Mouse (Mus musculus): ENCODE results near the gene Mlana. TPM values are rescaled to one million over a fixed set of nuclear protein-coding genes. Genes with fewer than 3 reads are reported as not detected.

The Mlana gene
- total and polyA plus RNA-seq, 2 experiments from 2014 or later: 8.1 TPM; not detected in 1

DNA sequence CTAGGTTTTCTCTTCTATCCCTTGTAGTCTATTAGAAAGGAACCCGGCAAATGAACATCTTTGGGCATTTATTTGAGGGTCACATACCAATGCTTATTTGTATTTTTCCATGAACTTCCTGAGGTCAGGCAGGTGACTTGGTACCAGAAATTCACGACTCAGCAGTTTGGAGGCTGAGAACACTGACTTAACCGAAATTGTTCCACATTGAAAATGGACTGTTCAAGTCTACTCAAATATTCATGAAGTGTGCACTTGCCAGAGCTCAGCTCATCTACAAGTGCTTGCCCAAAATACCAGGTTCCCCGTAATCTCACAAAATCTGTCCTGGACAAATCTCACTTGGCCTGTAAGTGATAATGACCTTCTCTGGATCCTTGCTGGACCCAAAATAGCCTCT lies 41.6 kb upstream of the Mlana start:
- ATAC-seq (ENCODE audit: insufficient read depth, low read depth): no peak
- Histone ChIP-seq H3K27ac (ENCODE audit: low read depth) (no peak overlapping the region), H3K4me2 (ENCODE audit: low read depth, low read length) (no peak overlapping the region), H3K36me3 (replicated peaks; ENCODE audit: control insufficient read depth, insufficient read depth, low read length) (no peaks in the 10 kb centered on the region), H3K4me3 (ENCODE audit: low read depth, low read length) (no peak overlapping the region), H3K9me3 (replicated peaks; ENCODE audit: control insufficient read depth, low read length) (no peaks in the 10 kb centered on the region), H3K4me1 (ENCODE audit: control insufficient read depth, insufficient read depth) (no peaks in the 10 kb centered on the region), H3K27me3 (ENCODE audit: control insufficient read depth, insufficient read depth, low read length) (peaks cover 11% of the 10 kb centered on the region; the same call in 1 of the 2 replicates), H3K9ac (replicated peaks; ENCODE audit: low read depth, low read length) (no peak overlapping the region)
- TF ChIP-seq CTCF (IDR thresholded peaks at IDR 0.05; ENCODE audit: low read depth) (no peak), EP300 (IDR thresholded peaks at IDR 0.05; ENCODE audit: low read depth) (no peak)
- no peak for DNase-seq (ENCODE audit: low spot score)
- 74% methylated on average over 4 of the region's 4 CpGs for WGBS

DNA sequence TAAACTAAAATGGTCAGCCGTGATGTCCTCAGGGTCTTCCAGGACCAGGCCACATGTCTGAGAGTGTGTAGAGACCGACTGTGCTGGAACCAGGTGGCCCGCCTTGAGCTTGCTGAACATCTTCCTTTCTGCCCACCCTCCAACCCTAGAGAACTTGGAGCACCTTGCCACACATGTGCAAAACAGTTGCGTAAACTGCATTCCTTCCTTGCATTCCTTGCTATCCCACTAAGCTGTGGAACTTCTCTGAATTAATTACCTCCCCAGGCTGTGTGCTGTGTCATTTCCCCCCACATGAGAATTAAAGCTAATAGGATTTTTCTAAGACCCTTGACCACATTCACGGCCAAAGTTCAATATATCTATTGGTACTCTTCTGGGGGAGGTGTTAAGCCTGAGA lies 41.0 kb upstream of the Mlana start:
- no peak for ATAC-seq (ENCODE audit: insufficient read depth, low read depth)
- no peak overlapping the region for H3K27ac ChIP-seq (ENCODE audit: low read depth)
- DNase-seq (ENCODE audit: low spot score): no peak
- TF ChIP-seq EP300 (IDR thresholded peaks at IDR 0.05; ENCODE audit: low read depth) (no peak), CTCF (IDR thresholded peaks at IDR 0.05; ENCODE audit: low read depth) (no peak)
- H3K9me3 ChIP-seq (replicated peaks; ENCODE audit: control insufficient read depth, low read length): no peaks in the 10 kb centered on the region
- peaks cover 11% of the 10 kb centered on the region; the same call in 1 of the 2 replicates for H3K27me3 ChIP-seq (ENCODE audit: control insufficient read depth, insufficient read depth, low read length)
- no peak overlapping the region for H3K4me2 ChIP-seq (ENCODE audit: low read depth, low read length)
- WGBS: 77% methylated on average over 5 of the region's 5 CpGs
- no peak overlapping the region for H3K4me3 ChIP-seq (ENCODE audit: low read depth, low read length)
- H3K9ac ChIP-seq (replicated peaks; ENCODE audit: low read depth, low read length): no peak overlapping the region
- H3K4me1 ChIP-seq (ENCODE audit: control insufficient read depth, insufficient read depth): no peaks in the 10 kb centered on the region
- no peaks in the 10 kb centered on the region for H3K36me3 ChIP-seq (replicated peaks; ENCODE audit: control insufficient read depth, insufficient read depth, low read length)

DNA sequence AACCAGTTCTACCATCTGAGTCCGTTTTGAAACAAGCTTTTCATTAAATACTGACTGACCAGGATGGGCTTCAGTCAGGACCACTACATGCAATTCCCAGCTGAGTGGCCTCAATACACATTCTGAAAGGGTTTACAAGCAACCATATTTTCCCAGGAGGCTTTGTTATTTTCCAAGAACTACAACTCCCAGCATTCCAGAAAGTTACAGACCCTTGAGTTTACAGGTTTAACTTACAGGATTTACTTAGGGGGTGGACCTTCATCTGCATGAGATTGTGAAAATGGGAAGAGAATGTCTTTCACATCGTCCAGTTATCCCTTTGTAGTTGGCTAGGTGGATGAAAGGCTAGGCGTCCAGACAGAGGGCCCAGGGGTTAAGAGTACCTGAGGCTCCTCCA lies 40.6 kb upstream of the Mlana start:
- no peak for ATAC-seq (ENCODE audit: insufficient read depth, low read depth)
- 65% methylated on average over 3 of the region's 3 CpGs for WGBS
- Histone ChIP-seq H3K27ac (ENCODE audit: low read depth) (no peak overlapping the region), H3K36me3 (replicated peaks; ENCODE audit: control insufficient read depth, insufficient read depth, low read length) (no peaks in the 10 kb centered on the region), H3K9me3 (replicated peaks; ENCODE audit: control insufficient read depth, low read length) (no peaks in the 10 kb centered on the region), H3K4me2 (ENCODE audit: low read depth, low read length) (no peak overlapping the region), H3K27me3 (ENCODE audit: control insufficient read depth, insufficient read depth, low read length) (peaks cover 11% of the 10 kb centered on the region; the same call in 1 of the 2 replicates), H3K9ac (replicated peaks; ENCODE audit: low read depth, low read length) (no peak overlapping the region), H3K4me3 (ENCODE audit: low read depth, low read length) (no peak overlapping the region), H3K4me1 (ENCODE audit: control insufficient read depth, insufficient read depth) (peaks cover under 1% of the 10 kb centered on the region; the same call in 1 of the 2 replicates)
- DNase-seq (ENCODE audit: low spot score): no peak
- TF ChIP-seq CTCF (IDR thresholded peaks at IDR 0.05; ENCODE audit: low read depth): no peak

DNA sequence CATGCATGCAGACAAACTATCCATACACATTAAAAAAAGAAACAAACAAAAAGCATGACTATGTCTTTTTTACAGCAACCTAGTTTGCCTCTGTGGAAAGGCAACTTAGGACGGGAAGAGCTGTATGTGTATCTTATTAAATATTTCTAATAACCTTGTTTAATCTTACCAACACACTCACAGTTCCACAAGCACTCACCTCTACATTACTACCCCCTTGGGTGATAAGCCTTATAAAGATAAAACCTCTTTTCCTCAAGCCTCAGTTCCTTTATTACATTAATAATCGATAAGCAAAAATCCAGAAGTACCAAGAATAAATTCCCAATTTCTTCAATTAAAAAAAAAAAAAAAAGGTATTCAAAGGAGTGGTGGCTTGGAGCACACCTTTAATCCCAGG lies 40.1 kb upstream of the Mlana start:
- Histone ChIP-seq H3K27ac (ENCODE audit: low read depth) (no peak overlapping the region), H3K4me3 (ENCODE audit: low read depth, low read length) (no peak overlapping the region), H3K4me1 (ENCODE audit: control insufficient read depth, insufficient read depth) (peaks cover 6% of the 10 kb centered on the region; the same call in 1 of the 2 replicates), H3K36me3 (replicated peaks; ENCODE audit: control insufficient read depth, insufficient read depth, low read length) (no peaks in the 10 kb centered on the region), H3K27me3 (ENCODE audit: control insufficient read depth, insufficient read depth, low read length) (peaks cover 11% of the 10 kb centered on the region; the same call in 1 of the 2 replicates), H3K4me2 (ENCODE audit: low read depth, low read length) (no peak overlapping the region), H3K9me3 (replicated peaks; ENCODE audit: control insufficient read depth, low read length) (no peaks in the 10 kb centered on the region), H3K9ac (replicated peaks; ENCODE audit: low read depth, low read length) (no peak overlapping the region)
- 83% methylated on average over 2 of the region's 2 CpGs for WGBS
- no peak for DNase-seq (ENCODE audit: low spot score)
- TF ChIP-seq EP300 (IDR thresholded peaks at IDR 0.05; ENCODE audit: low read depth) (no peak), CTCF (IDR thresholded peaks at IDR 0.05; ENCODE audit: low read depth) (no peak)
- ATAC-seq (ENCODE audit: insufficient read depth, low read depth): no peak

DNA sequence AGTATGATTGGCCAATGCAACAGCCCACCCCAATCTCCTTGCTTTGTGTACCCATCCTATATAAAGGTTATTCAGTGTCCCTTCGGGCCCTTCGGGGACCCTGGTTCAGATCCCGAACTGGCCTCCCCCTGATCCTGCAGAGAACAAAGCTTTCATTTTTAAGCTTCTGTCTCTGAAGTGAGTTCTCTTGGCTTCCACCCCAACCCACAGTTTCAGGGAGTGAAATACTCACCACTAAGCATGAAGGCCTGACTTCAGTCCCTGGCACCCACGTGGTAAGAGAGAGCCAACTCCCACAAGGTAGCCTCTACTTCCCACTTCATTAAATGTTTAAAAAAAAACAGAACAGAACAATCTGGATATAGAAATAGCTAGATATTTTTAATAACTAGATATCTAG lies 38.8 kb upstream of the Mlana start:
- Histone ChIP-seq H3K4me3 (ENCODE audit: low read depth, low read length) (no peak overlapping the region), H3K27ac (ENCODE audit: low read depth) (no peak overlapping the region), H3K4me2 (ENCODE audit: low read depth, low read length) (no peak overlapping the region), H3K9ac (replicated peaks; ENCODE audit: low read depth, low read length) (no peak overlapping the region), H3K4me1 (ENCODE audit: control insufficient read depth, insufficient read depth) (peaks cover 6% of the 10 kb centered on the region; the same call in 1 of the 2 replicates), H3K36me3 (replicated peaks; ENCODE audit: control insufficient read depth, insufficient read depth, low read length) (no peaks in the 10 kb centered on the region), H3K27me3 (ENCODE audit: control insufficient read depth, insufficient read depth, low read length) (no peaks in the 10 kb centered on the region; the same call in 1 of the 2 replicates), H3K9me3 (replicated peaks; ENCODE audit: control insufficient read depth, low read length) (no peaks in the 10 kb centered on the region)
- DNase-seq (ENCODE audit: low spot score) (no peak), ATAC-seq (ENCODE audit: insufficient read depth, low read depth) (no peak)
- no peak for TF ChIP-seq EP300 (IDR thresholded peaks at IDR 0.05; ENCODE audit: low read depth)
- TF ChIP-seq CTCF (IDR thresholded peaks at IDR 0.05; ENCODE audit: low read depth): no peak
- WGBS: 86% methylated on average over 4 of the region's 4 CpGs

DNA sequence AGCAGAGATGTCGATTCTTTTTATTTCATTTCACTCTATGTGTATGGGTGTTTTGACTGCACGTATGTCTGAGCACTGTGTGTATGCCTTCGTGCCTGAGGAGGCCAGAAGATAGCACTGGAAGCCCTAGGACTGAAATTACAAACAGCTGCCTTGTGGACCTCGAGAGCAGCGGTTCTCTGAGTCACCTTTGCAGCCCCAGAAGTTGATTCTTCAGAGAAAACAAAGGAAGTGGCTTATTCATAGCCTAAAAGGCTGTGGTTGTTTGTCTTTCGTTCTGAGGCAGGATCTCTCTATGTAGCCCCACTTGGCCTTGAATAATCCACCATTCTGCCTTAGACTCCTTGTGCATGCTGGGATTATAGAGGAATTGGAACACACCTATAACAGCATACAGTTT lies 37.9 kb upstream of the Mlana start:
- Histone ChIP-seq H3K4me1 (ENCODE audit: control insufficient read depth, insufficient read depth) (peaks cover 6% of the 10 kb centered on the region; the same call in 1 of the 2 replicates), H3K27ac (ENCODE audit: low read depth) (no peak overlapping the region), H3K27me3 (ENCODE audit: control insufficient read depth, insufficient read depth, low read length) (no peaks in the 10 kb centered on the region), H3K9ac (replicated peaks; ENCODE audit: low read depth, low read length) (no peak overlapping the region), H3K36me3 (replicated peaks; ENCODE audit: control insufficient read depth, insufficient read depth, low read length) (no peaks in the 10 kb centered on the region), H3K4me3 (ENCODE audit: low read depth, low read length) (no peak overlapping the region), H3K4me2 (ENCODE audit: low read depth, low read length) (no peak overlapping the region), H3K9me3 (replicated peaks; ENCODE audit: control insufficient read depth, low read length) (no peaks in the 10 kb centered on the region)
- ATAC-seq (ENCODE audit: insufficient read depth, low read depth) (no peak), DNase-seq (ENCODE audit: low spot score) (no peak)
- TF ChIP-seq EP300 (IDR thresholded peaks at IDR 0.05; ENCODE audit: low read depth): no peak
- no peak for TF ChIP-seq CTCF (IDR thresholded peaks at IDR 0.05; ENCODE audit: low read depth)
- WGBS: 61% methylated on average over 6 of the region's 6 CpGs

All from heart, postnatal 0 days (tissue).